17 mouse cellular contexts compared by ENCODE assay signal in genomic region chr5:142739941-142740340, GRCm38 (mm10). TPM values are rescaled to one million over a fixed set of nuclear protein-coding genes. Genes with fewer than 3 reads are reported as not detected.
"Had no signal": no experiment of that assay in that cellular context is flagged by ENCODE, and none has a peak within 500 bp of the region (broad histone marks: within the 10 kb centered on the region; RNA-seq: fewer than 3 reads in every experiment).

No protein-coding gene starts in this region.

- H3K4me1 ChIP-seq: limb, embryonic 15.5 days; liver, embryonic 12.5 days; midbrain, embryonic 10.5 days; neural tube, embryonic 12.5 days; stomach, embryonic 15.5 days had no signal

- ATAC-seq: liver, embryonic 12.5 days had no signal

- H3K4me3 ChIP-seq: limb, embryonic 15.5 days; liver, embryonic 12.5 days; midbrain, embryonic 10.5 days; myocyte; neural tube, embryonic 12.5 days; stomach, embryonic 15.5 days had no signal

- H3K9me3 ChIP-seq: limb, embryonic 15.5 days; liver, embryonic 12.5 days; midbrain, embryonic 10.5 days; neural tube, embryonic 12.5 days; stomach, embryonic 15.5 days had no signal

- H3K27ac ChIP-seq: limb, embryonic 15.5 days; liver, embryonic 12.5 days; midbrain, embryonic 10.5 days; neural tube, embryonic 12.5 days; stomach, embryonic 15.5 days had no signal

- H3K4me2 ChIP-seq: limb, embryonic 15.5 days; liver, embryonic 12.5 days; lung, embryonic 14.5 days; neural tube, embryonic 12.5 days; stomach, embryonic 15.5 days had no signal

- H3K9ac ChIP-seq: limb, embryonic 15.5 days; liver, embryonic 12.5 days; lung, embryonic 14.5 days; neural tube, embryonic 12.5 days; stomach, embryonic 15.5 days had no signal

- H3K27me3 ChIP-seq: limb, embryonic 15.5 days; liver, embryonic 12.5 days; neural tube, embryonic 12.5 days; stomach, embryonic 15.5 days had no signal

- DNase-seq: kidney, adult 8-10 months; kidney, postnatal 25 days; layer of hippocampus, adult 9-11 months; layer of hippocampus, postnatal 36 days; lung, embryonic 14.5 days; lung, postnatal 10 days; lung, postnatal 4 days; midbrain, embryonic 14.5 days; retina, postnatal 1 day; thymus, postnatal 36 days had no signal

RNA-seq across cellular contexts. Expression of gene Slc29a4, which starts 47.6 kb away (rescaled TPM):
- total RNA-seq: megakaryocyte, adult 5-6 weeks had no signal
- polyA plus RNA-seq: myocyte had no signal
